Mouse (Mus musculus) limb, embryonic 12.5 days (tissue): ENCODE data around the gene Pdcd6. TPM values are rescaled to one million over a fixed set of nuclear protein-coding genes. Genes with fewer than 3 reads are reported as not detected.
A peak's percentile ranks its signal among the peaks of the same experiment; 100 is the strongest.

Experiments
- ATAC-seq: fragments of 200-750 bp; cut with Nextera tagmentation; 2 replicates; pipeline ENCODE4 v1.8.0; 2017; ENCODE audit warnings: low read depth, moderate TSS enrichment; ENCODE audit not compliant: insufficient number of reproducible peaks, insufficient read depth, low FRiP score, low TSS enrichment
- H3K27ac ChIP-seq: fragments of 300-500 bp; sonication (generic); 2 replicates; pipeline ENCODE4 v1.5.1; 2016; ENCODE audit warnings: mild to moderate bottlenecking, moderate library complexity
- H3K27me3 ChIP-seq: fragments of 300-500 bp; sonication (generic); 2 replicates; pipeline ENCODE4 v1.6.1; 2016; ENCODE audit warnings: mild to moderate bottlenecking, moderate library complexity
- H3K36me3 ChIP-seq: fragments of 300-500 bp; sonication (generic); 2 replicates; pipeline ENCODE4 v1.6.1; 2016; ENCODE audit warnings: mild to moderate bottlenecking, moderate library complexity
- H3K4me1 ChIP-seq: fragments of 300-500 bp; sonication (generic); replicated peaks from 2 replicates; pipeline ENCODE4 v1.6.1; 2016
- H3K4me2 ChIP-seq: fragments of 300-500 bp; sonication (generic); 2 replicates; pipeline ENCODE4 v1.6.1; 2016; ENCODE audit warnings: mild to moderate bottlenecking, moderate library complexity
- H3K4me3 ChIP-seq: fragments of 300-500 bp; sonication (generic); replicated peaks from 2 replicates; pipeline ENCODE4 v1.5.1; 2016; ENCODE audit warnings: mild to moderate bottlenecking
- H3K9ac ChIP-seq: fragments of 300-500 bp; sonication (generic); replicated peaks from 2 replicates; pipeline ENCODE4 v1.6.1; 2016; ENCODE audit warnings: mild to moderate bottlenecking, moderate library complexity
- H3K9me3 ChIP-seq: fragments of 300-500 bp; sonication (generic); 2 replicates; pipeline ENCODE4 v1.6.1; 2016; ENCODE audit warnings: mild to moderate bottlenecking, moderate library complexity
- WGBS: fragments of 180-500 bp; shearing (Covaris S2); methylation state at CpG from one replicate; pipeline ENCODE4 v1.1.7; 2016; 5-methylcytosine and 5-hydroxymethylcytosine counted together
- polyA plus RNA-seq: library from polyadenylated mRNA; unstranded; fragments of >200 nt; fragmentation: Nextera tagmentation; extraction: Ambion mirVana; gene quantifications from 2 replicates; pipeline ENCODE4 v1.2.1, GENCODE M21; 2016

Pdcd6 gene
- polyA plus RNA-seq, 1 experiment from 2014 or later: 130 TPM

GRCm38 (mm10) chr13:74314616-74315015, 2.8 kb downstream of the Pdcd6 start:
- 96% methylated on average over 3 of the region's 3 CpGs for WGBS
- H3K9me3 ChIP-seq: no peaks in the 10 kb centered on the region
- H3K4me3 ChIP-seq: no peak overlapping the region
- no peak overlapping the region for H3K9ac ChIP-seq
- no peaks in the 10 kb centered on the region for H3K27me3 ChIP-seq
- H3K36me3 ChIP-seq: peaks cover 25% of the 10 kb centered on the region
- no peak overlapping the region for H3K4me2 ChIP-seq
- H3K4me1 ChIP-seq: peaks cover 12% of the 10 kb centered on the region
- ATAC-seq: no peak
- H3K27ac ChIP-seq: no peak overlapping the region

GRCm38 (mm10) chr13:74305780-74306179, 11.6 kb downstream of the Pdcd6 start:
- Histone ChIP-seq H3K27me3 (no peaks in the 10 kb centered on the region), H3K36me3 (peaks cover 82% of the 10 kb centered on the region), H3K27ac (no peak overlapping the region), H3K4me2 (no peak overlapping the region), H3K9ac (no peak overlapping the region), H3K4me1 (no peaks in the 10 kb centered on the region), H3K9me3 (no peaks in the 10 kb centered on the region), H3K4me3 (no peak overlapping the region)
- WGBS: 95% methylated on average over 1 of the region's 1 CpGs
- ATAC-seq: no peak

- Histone ChIP-seq H3K9me3 (no peaks in the 10 kb centered on the region), H3K4me1 (no peaks in the 10 kb centered on the region), H3K27me3 (no peaks in the 10 kb centered on the region), H3K36me3 (peaks cover 78% of the 10 kb centered on the region), H3K9ac (no peak overlapping the region), H3K27ac (no peak overlapping the region), H3K4me3 (no peak overlapping the region), H3K4me2 (no peak overlapping the region)
- no peak for ATAC-seq
- 87% methylated on average over 6 of the region's 6 CpGs for WGBS
These were observed 12.0 kb downstream of the Pdcd6 start for GRCm38 (mm10) chr13:74305380-74305779.

DNA sequence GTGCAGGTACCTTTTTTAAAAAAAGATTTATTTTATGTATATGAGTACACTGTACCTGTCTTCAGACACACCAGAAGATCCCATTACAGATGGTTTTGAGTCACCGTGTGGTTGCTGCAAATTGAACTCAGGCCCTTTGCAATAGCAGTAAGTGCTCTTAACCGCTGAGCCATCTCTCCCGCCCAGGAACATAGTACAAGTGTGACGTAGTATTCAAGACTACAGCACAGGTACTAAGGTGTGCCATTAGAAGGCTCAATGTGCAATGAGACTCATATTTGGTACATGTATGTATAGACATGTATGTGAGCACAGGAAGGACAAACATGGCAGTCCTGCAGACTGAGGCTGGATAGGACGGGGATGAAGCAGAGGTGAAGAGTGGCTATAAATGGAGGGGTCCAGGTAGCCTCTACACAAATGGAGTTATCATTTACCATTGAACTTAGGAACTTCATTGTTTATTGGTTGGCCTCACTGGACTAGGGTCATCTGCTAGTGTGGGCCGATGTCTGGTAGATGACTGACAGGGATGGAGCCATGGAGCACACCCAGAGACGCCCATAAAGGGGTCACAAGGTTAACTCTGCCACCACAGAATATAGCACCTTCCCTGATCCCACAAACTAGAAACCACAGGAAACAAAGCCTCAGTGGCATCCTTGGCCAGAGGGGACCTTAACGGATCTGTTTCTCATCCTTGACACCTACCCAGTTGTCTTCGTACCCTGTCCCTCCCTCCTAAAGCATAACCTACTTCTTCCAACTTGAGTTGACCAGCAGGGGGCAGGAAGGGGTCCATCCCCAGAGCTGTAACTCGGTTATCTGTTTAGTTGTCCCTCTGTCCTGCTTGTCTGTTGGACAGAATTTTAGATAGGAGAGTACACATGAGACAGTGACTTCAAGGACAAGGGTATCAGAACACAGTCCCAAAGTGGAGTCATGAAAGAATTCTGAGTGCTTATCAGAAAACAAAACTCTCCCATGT, 15.0 kb downstream of the Pdcd6 start:
- no peaks in the 10 kb centered on the region for H3K4me1 ChIP-seq
- H3K27me3 ChIP-seq: no peaks in the 10 kb centered on the region
- 83% methylated on average over 10 of the region's 10 CpGs for WGBS
- no peak overlapping the region for H3K9ac ChIP-seq
- H3K27ac ChIP-seq: no peak overlapping the region
- no peak for ATAC-seq
- peaks cover 49% of the 10 kb centered on the region for H3K36me3 ChIP-seq
- H3K4me2 ChIP-seq: no peak overlapping the region
- H3K9me3 ChIP-seq: no peaks in the 10 kb centered on the region
- no peak overlapping the region for H3K4me3 ChIP-seq

GRCm38 (mm10) chr13:74301607-74301984, 15.8 kb downstream of the Pdcd6 start:
- Histone ChIP-seq H3K4me3 (no peak overlapping the region), H3K36me3 (peaks cover 42% of the 10 kb centered on the region), H3K9me3 (no peaks in the 10 kb centered on the region), H3K27me3 (no peaks in the 10 kb centered on the region), H3K27ac (no peak overlapping the region), H3K4me1 (no peaks in the 10 kb centered on the region), H3K4me2 (no peak overlapping the region), H3K9ac (no peak overlapping the region)
- ATAC-seq: peak; percentile 45; the same call in 1 of the 2 replicates
- WGBS: 74% methylated on average over 6 of the region's 6 CpGs

GRCm38 (mm10) chr13:74300925-74301606, 16.3 kb downstream of the Pdcd6 start:
- no peak overlapping the region for H3K4me3 ChIP-seq
- H3K9me3 ChIP-seq: no peaks in the 10 kb centered on the region
- H3K27ac ChIP-seq: no peak overlapping the region
- H3K4me1 ChIP-seq: no peaks in the 10 kb centered on the region
- WGBS: 39% methylated on average over 4 of the region's 4 CpGs
- H3K36me3 ChIP-seq: peaks cover 38% of the 10 kb centered on the region
- peak; percentile 57; the same call in 1 of the 2 replicates for ATAC-seq
- H3K9ac ChIP-seq: no peak overlapping the region
- H3K27me3 ChIP-seq: no peaks in the 10 kb centered on the region
- H3K4me2 ChIP-seq: no peak overlapping the region

DNA sequence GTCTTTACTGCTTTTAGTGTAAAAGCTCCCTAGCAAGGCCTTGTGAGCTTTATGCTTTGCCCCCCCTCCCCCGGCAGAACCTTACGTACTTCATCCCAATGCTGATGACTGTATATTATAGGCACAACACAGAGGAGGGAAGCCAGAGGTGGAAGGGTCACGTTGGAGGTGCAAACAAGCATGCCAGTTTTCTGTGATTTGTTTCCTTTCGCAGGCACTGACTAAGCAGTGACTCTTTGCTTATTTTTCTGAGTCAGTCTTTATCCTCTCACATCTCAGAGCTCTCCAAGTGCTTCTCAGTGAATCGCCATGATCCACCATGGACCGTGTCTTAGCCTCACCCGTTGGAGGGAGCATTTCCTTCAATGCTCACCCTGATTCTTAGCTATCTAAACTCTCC, 21.0 kb downstream of the Pdcd6 start:
- peaks cover 6% of the 10 kb centered on the region; the same call in 1 of the 2 replicates for H3K4me1 ChIP-seq
- ATAC-seq: no peak
- no peak overlapping the region for H3K9ac ChIP-seq
- H3K4me2 ChIP-seq: no peak overlapping the region
- no peaks in the 10 kb centered on the region for H3K36me3 ChIP-seq
- H3K27me3 ChIP-seq: peaks cover 14% of the 10 kb centered on the region
- H3K27ac ChIP-seq: no peak overlapping the region
- 79% methylated on average over 7 of the region's 7 CpGs for WGBS
- H3K9me3 ChIP-seq: no peaks in the 10 kb centered on the region
- no peak overlapping the region for H3K4me3 ChIP-seq

GRCm38 (mm10) chr13:74292167-74292566, 25.2 kb downstream of the Pdcd6 start, which contains the start of gene Ahrr:
Gene Ahrr (minus strand): TSS chr13:74292331.
- H3K27ac ChIP-seq: no peak within 1 kb of the TSS
- no peak for ATAC-seq
- H3K9me3 ChIP-seq: no peaks in the 10 kb centered on the region
- peaks cover 19% of the 10 kb centered on the region for H3K27me3 ChIP-seq
- peak within 1 kb of the TSS; percentile 29 for H3K4me3 ChIP-seq
- H3K9ac ChIP-seq: peak within 1 kb of the TSS; percentile 48
- H3K4me2 ChIP-seq: peak within 1 kb of the TSS; percentile 58
- H3K4me1 ChIP-seq: peaks cover 6% of the 10 kb centered on the region; the same call in 1 of the 2 replicates
- 1% methylated on average over 27 of the region's 27 CpGs for WGBS
- no peaks in the 10 kb centered on the region for H3K36me3 ChIP-seq

DNA sequence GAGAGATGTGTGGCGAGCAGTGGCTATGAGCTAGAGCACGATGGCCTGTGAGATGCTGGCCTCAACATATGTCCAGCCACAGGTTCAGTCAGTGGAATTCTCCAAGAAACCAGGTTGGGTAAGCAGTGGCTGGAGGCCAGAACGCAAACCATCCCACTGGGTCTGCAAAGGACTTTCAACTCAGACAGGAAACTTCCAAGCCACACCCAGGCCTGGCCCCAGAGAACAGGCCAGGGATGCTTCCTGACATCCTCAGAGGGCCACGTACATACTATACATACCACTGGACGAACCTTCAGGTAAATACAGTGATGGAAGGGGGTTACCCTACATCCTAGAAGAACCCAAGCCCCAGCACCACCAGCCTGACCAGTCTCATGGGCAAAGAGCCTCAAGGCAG, 27.7 kb downstream of the Pdcd6 start:
- no peak overlapping the region for H3K27ac ChIP-seq
- no peaks in the 10 kb centered on the region for H3K36me3 ChIP-seq
- no peaks in the 10 kb centered on the region for H3K9me3 ChIP-seq
- H3K4me3 ChIP-seq: no peak overlapping the region
- no peak overlapping the region for H3K9ac ChIP-seq
- WGBS: 91% methylated on average over 5 of the region's 5 CpGs
- no peak overlapping the region for H3K4me2 ChIP-seq
- peaks cover 19% of the 10 kb centered on the region for H3K27me3 ChIP-seq
- peaks cover 6% of the 10 kb centered on the region; the same call in 1 of the 2 replicates for H3K4me1 ChIP-seq
- no peak for ATAC-seq

DNA sequence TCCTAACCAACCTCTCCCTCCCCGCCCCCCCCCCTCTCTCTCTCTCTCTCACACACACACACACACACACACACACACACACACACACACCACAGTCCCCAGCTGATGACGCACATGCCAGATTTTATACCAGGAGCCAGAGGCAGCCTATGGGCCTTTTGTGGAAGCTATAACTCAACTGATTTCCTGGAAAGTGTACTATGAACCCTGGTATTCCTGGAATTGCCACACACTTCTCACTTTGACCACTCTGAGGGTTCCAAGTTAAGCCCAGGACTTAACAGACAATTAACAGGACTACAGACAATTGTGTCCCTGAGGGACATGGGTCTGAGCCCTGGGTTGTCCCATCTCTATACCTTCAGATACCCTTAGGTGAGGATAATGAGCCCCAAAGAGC, 35.1 kb downstream of the Pdcd6 start:
- Histone ChIP-seq H3K4me2 (no peak overlapping the region), H3K4me1 (no peaks in the 10 kb centered on the region), H3K27ac (no peak overlapping the region), H3K36me3 (no peaks in the 10 kb centered on the region), H3K9me3 (no peaks in the 10 kb centered on the region), H3K4me3 (no peak overlapping the region), H3K27me3 (no peaks in the 10 kb centered on the region), H3K9ac (no peak overlapping the region)
- WGBS: 67% methylated on average over 1 of the region's 2 CpGs
- no peak for ATAC-seq

- Histone ChIP-seq H3K4me3 (no peak overlapping the region), H3K36me3 (no peaks in the 10 kb centered on the region), H3K27me3 (no peaks in the 10 kb centered on the region), H3K4me1 (no peaks in the 10 kb centered on the region), H3K9me3 (no peaks in the 10 kb centered on the region), H3K4me2 (no peak overlapping the region), H3K27ac (no peak overlapping the region), H3K9ac (no peak overlapping the region)
- ATAC-seq: no peak
- WGBS: 80% methylated on average over 4 of the region's 4 CpGs
These were observed 41.7 kb downstream of the Pdcd6 start for GRCm38 (mm10) chr13:74275726-74276125.
